Comparison of ENCODE assay signal across 29 mouse cellular contexts in the genomic region with DNA sequence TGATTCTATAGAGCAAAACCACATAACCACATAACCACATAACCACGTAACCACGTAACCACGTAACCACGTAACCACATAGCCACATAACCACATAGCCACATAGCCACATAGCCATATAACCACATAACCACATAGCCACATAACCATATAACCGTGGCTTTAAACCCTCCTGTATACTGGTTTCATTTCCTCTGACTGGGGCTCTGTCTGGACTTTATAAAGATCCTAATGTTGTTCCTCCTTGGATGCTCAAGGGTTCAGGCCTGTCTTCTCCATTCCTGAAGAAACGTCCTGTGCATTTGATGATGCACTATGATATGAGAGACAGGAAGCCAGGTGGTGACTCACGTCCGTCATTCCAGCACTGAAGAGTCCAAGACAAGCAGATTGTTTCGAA. TPM values are rescaled to one million over a fixed set of nuclear protein-coding genes. Genes with fewer than 3 reads are reported as not detected.
"Had no signal": no experiment of that assay in that cellular context is flagged by ENCODE, and none has a peak within 500 bp of the region (broad histone marks: within the 10 kb centered on the region; RNA-seq: fewer than 3 reads in every experiment).

No protein-coding gene starts in this region.

- H3K4me2 ChIP-seq: liver, embryonic 13.5 days; midbrain, embryonic 12.5 days; midbrain, embryonic 15.5 days; neural tube, embryonic 12.5 days; neural tube, embryonic 15.5 days had no signal

- H3K36me3 ChIP-seq: liver, embryonic 13.5 days; midbrain, embryonic 12.5 days; midbrain, embryonic 15.5 days; neural tube, embryonic 12.5 days; neural tube, embryonic 15.5 days had no signal

- H3K4me1 ChIP-seq: liver, embryonic 13.5 days; midbrain, embryonic 12.5 days; midbrain, embryonic 15.5 days; neural tube, embryonic 12.5 days; neural tube, embryonic 15.5 days had no signal

- H3K9ac ChIP-seq: liver, embryonic 13.5 days; midbrain, embryonic 12.5 days; midbrain, embryonic 15.5 days; neural tube, embryonic 12.5 days; neural tube, embryonic 15.5 days had no signal

- H3K27ac ChIP-seq: kidney, postnatal 0 days; layer of hippocampus, adult 2 months; left cerebral cortex, adult 2 months; liver, embryonic 13.5 days; midbrain, embryonic 12.5 days; midbrain, embryonic 15.5 days; neural tube, embryonic 12.5 days; neural tube, embryonic 15.5 days had no signal

- H3K27me3 ChIP-seq: midbrain, embryonic 12.5 days; midbrain, embryonic 15.5 days; neural tube, embryonic 12.5 days; neural tube, embryonic 15.5 days had no signal

- DNase-seq: kidney, postnatal 25 days; layer of hippocampus, postnatal 36 days; liver, embryonic 13.5 days; lung, adult 2 months; lung, postnatal 14 days; lung, postnatal 4 days; right cerebral cortex, adult 18-20 months; right cerebral cortex, postnatal 14 days; spleen, adult 18-20 months; thymus, adult 18-20 months; thymus, postnatal 36 days had no signal

- H3K4me3 ChIP-seq: layer of hippocampus, adult 2 months; left cerebral cortex, adult 2 months; liver, embryonic 13.5 days; midbrain, embryonic 12.5 days; midbrain, embryonic 15.5 days; neural tube, embryonic 12.5 days; neural tube, embryonic 15.5 days had no signal

- H3K9me3 ChIP-seq: liver, embryonic 13.5 days; midbrain, embryonic 12.5 days; midbrain, embryonic 15.5 days; neural tube, embryonic 12.5 days; neural tube, embryonic 15.5 days had no signal

- ATAC-seq: midbrain, embryonic 15.5 days had no signal

RNA-seq across cellular contexts. Expression of gene Fam71f1, which starts 8.0 kb away (rescaled TPM):
- total RNA-seq: layer of hippocampus, adult 2 months; layer of hippocampus, postnatal 10 days; layer of hippocampus, postnatal 36 days; left cerebral cortex, adult 2 months; left cerebral cortex, postnatal 10 days; left cerebral cortex, postnatal 36 days; liver, adult 2 months; megakaryocyte, adult 5-6 weeks had no signal
- polyA plus RNA-seq: kidney, embryonic 14.5 days; kidney, postnatal 0 days; large intestine, adult 2 months; liver, adult 2 months; liver, embryonic 13.5 days; liver, embryonic 16.5 days; lung, adult 2 months; lung, embryonic 16.5 days; midbrain, embryonic 12.5 days; midbrain, embryonic 15.5 days; neural tube, embryonic 12.5 days; neural tube, embryonic 15.5 days; stomach, embryonic 16.5 days; urinary bladder, adult 2 months had no signal

RNA-seq across cellular contexts. Expression of gene Fam71f2, which starts 47.6 kb away (rescaled TPM):
- total RNA-seq: layer of hippocampus, postnatal 10 days; liver, adult 2 months; megakaryocyte, adult 5-6 weeks had no signal
- polyA plus RNA-seq: kidney, embryonic 14.5 days; liver, adult 2 months had no signal
